Mouse (Mus musculus) embryonic fibroblast, embryonic 13.5 days (primary cell): ENCODE measurements at regions not wholly inside any gene's neighbourhood (a gene's known extent, or its start where the extent isn't known, plus 50 kb on each side); places are given as distances from the start of the nearest gene placed in this dataset.

Experiments
- CTCF ChIP-seq: IDR thresholded peaks from 2 replicates; pipeline ENCODE4 v1.5.1; 2011; ENCODE audit warnings: mild to moderate bottlenecking, control low read depth, low read length, moderate library complexity, borderline replicate concordance; ENCODE audit not compliant: insufficient read depth
- POLR2A ChIP-seq: IDR thresholded peaks from 2 replicates; pipeline ENCODE4 v1.6.1; 2011; ENCODE audit warnings: low read depth, mild to moderate bottlenecking, control low read depth, low read length, moderate library complexity

GRCm38 (mm10) chr13:52223098-52223962 is 307.7 kb downstream of the Diras2 start:
- TF ChIP-seq CTCF (0 out of 2 replicates have a peak, but pooled peaks have one; percentile 20), POLR2A (no peak)
